ENCODE assay signal across 22 mouse cellular contexts in the genomic region with DNA sequence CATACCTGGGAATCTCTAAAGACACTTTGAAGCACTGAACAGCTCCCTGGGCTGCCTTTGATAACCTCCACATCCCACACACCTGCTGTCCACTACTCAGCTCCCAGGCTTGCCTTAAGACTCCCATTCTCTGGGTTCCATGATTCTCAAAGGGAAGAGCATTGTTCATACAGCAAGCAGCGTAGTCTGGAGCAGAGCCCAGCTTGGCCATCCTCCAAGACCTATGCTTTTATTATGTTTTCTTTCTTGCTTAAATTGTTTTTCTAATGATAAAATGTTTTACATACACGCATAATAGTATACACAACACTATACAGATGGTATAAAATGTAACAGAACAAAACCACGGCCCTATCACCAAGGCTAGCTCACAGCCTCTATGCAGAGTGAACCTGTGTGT.
"Had no signal": no experiment of that assay in that cellular context is flagged by ENCODE, and none has a peak within 500 bp of the region (broad histone marks: within the 10 kb centered on the region; RNA-seq: fewer than 3 reads in every experiment).

No protein-coding gene starts in this region.

- ATAC-seq: intestine, embryonic 15.5 days; lung, postnatal 0 days; midbrain, embryonic 13.5 days; midbrain, embryonic 16.5 days had no signal

- H3K27ac ChIP-seq: intestine, embryonic 15.5 days; left cerebral cortex, adult 2 months; limb, embryonic 13.5 days; liver, embryonic 13.5 days; midbrain, embryonic 10.5 days; midbrain, embryonic 13.5 days; neural tube, embryonic 13.5 days; stomach, embryonic 15.5 days had no signal

- H3K4me3 ChIP-seq: intestine, embryonic 15.5 days; left cerebral cortex, adult 2 months; limb, embryonic 13.5 days; liver, embryonic 13.5 days; megakaryocyte, embryonic 14.5 days; midbrain, embryonic 10.5 days; midbrain, embryonic 13.5 days; myocyte; neural tube, embryonic 13.5 days; stomach, embryonic 15.5 days had no signal

- H3K9me3 ChIP-seq: intestine, embryonic 15.5 days; limb, embryonic 13.5 days; liver, embryonic 13.5 days; midbrain, embryonic 10.5 days; midbrain, embryonic 13.5 days; neural tube, embryonic 13.5 days; stomach, embryonic 15.5 days had no signal

- H3K36me3 ChIP-seq: intestine, embryonic 15.5 days; limb, embryonic 13.5 days; liver, embryonic 13.5 days; midbrain, embryonic 10.5 days; midbrain, embryonic 13.5 days; neural tube, embryonic 13.5 days; stomach, embryonic 15.5 days had no signal

- H3K4me1 ChIP-seq: intestine, embryonic 15.5 days; limb, embryonic 13.5 days; liver, embryonic 13.5 days; megakaryocyte, embryonic 14.5 days; midbrain, embryonic 10.5 days; midbrain, embryonic 13.5 days; neural tube, embryonic 13.5 days had no signal

- H3K27me3 ChIP-seq: intestine, embryonic 15.5 days; liver, embryonic 13.5 days; midbrain, embryonic 13.5 days; neural tube, embryonic 13.5 days; stomach, embryonic 15.5 days had no signal

- H3K9ac ChIP-seq: intestine, embryonic 15.5 days; limb, embryonic 13.5 days; liver, embryonic 13.5 days; midbrain, embryonic 13.5 days; neural tube, embryonic 13.5 days; stomach, embryonic 15.5 days had no signal

- H3K4me2 ChIP-seq: intestine, embryonic 15.5 days; limb, embryonic 13.5 days; liver, embryonic 13.5 days; midbrain, embryonic 13.5 days; neural tube, embryonic 13.5 days; stomach, embryonic 15.5 days had no signal

- DNase-seq: kidney, adult 11 months; kidney, adult 8-10 months; kidney, postnatal 25 days; layer of hippocampus, postnatal 36 days; left cerebral cortex, postnatal 4 days; liver, embryonic 13.5 days; lung, adult 2 months; retina, postnatal 1 day; right cerebral cortex, postnatal 25 days; spleen, adult 18-20 months; thymus, postnatal 36 days had no signal
